In the genomic region with DNA sequence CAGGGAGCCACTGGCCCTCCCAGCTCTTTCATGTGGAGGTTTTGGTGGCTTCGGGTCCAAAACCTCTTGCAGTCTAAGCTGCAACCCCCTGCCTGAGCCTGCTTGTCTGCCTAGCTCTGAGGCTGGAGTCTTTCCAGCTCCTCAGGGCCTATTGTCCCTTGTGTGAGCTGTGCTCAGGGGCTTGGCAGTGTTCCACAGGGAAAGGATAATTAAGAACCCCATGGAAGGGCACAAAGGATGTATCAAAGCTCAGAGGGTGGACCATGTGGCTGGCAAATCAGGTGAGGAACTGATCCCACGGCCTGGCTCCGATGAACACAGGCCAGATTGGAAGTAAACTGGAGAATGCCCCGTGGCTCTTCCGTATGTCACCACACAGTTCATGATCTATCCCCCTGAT, we compare ENCODE assay signal across 7 mouse cellular contexts. TPM values are rescaled to one million over a fixed set of nuclear protein-coding genes. Genes with fewer than 3 reads are reported as not detected.
DNase-seq lines count a peak whose midpoint lies in the region; ATAC-seq lines count a peak whose summit lies in the region.

No protein-coding gene starts in this region.

- peak overlapping the region; percentile 94 for H3K27ac ChIP-seq in embryonic facial prominence, embryonic 13.5 days
- H3K27ac ChIP-seq in hindbrain, embryonic 11.5 days (ENCODE audit: low read depth, low read length) = peak overlapping the region; percentile 70
- H3K27ac ChIP-seq in limb, embryonic 11.5 days (replicated peaks; ENCODE audit: low read depth, low read length) = 0 out of 2 replicates have a peak overlapping the region, but pooled peaks have one; percentile 22
- peak overlapping the region; percentile 66 for H3K27ac ChIP-seq in stomach, embryonic 14.5 days (ENCODE audit: low read length)

- H3K27me3 ChIP-seq in embryonic facial prominence, embryonic 13.5 days = no peaks in the 10 kb centered on the region
- no peaks in the 10 kb centered on the region for H3K27me3 ChIP-seq in hindbrain, embryonic 11.5 days (ENCODE audit: control insufficient read depth, insufficient read depth, low read length)
- H3K27me3 ChIP-seq in limb, embryonic 11.5 days (ENCODE audit: control insufficient read depth, insufficient read depth, low read length) = no peaks in the 10 kb centered on the region
- H3K27me3 ChIP-seq in stomach, embryonic 14.5 days (ENCODE audit: control insufficient read depth, insufficient read depth, low read length) = no peaks in the 10 kb centered on the region

- peaks cover 81% of the 10 kb centered on the region for H3K4me1 ChIP-seq in embryonic facial prominence, embryonic 13.5 days
- peaks cover 32% of the 10 kb centered on the region for H3K4me1 ChIP-seq in hindbrain, embryonic 11.5 days (replicated peaks; ENCODE audit: control insufficient read depth, insufficient read depth, low read length)
- peaks cover 65% of the 10 kb centered on the region for H3K4me1 ChIP-seq in limb, embryonic 11.5 days (ENCODE audit: control insufficient read depth, insufficient read depth, low read length)
- peaks cover 79% of the 10 kb centered on the region for H3K4me1 ChIP-seq in stomach, embryonic 14.5 days (ENCODE audit: control insufficient read depth, insufficient read depth, low read length)

- ATAC-seq in embryonic facial prominence, embryonic 13.5 days (ENCODE audit: insufficient number of reproducible peaks, insufficient read depth, low FRiP score, low TSS enrichment, low read depth) = no peak
- no peak for ATAC-seq in hindbrain, embryonic 11.5 days (ENCODE audit: low FRiP score)
- no peak for ATAC-seq in limb, embryonic 11.5 days (ENCODE audit: insufficient number of reproducible peaks, low FRiP score, low TSS enrichment, low read depth)
- no peak for ATAC-seq in stomach, embryonic 14.5 days (ENCODE audit: insufficient number of reproducible peaks, insufficient read depth, low FRiP score, low read depth)
- ATAC-seq in erythroid progenitor cell, adult 5-6 weeks (replicated peaks; ENCODE audit: low FRiP score, poor library complexity, severe bottlenecking) = no peak

- DNase-seq in right cerebral cortex, postnatal 10 days (ENCODE audit: low spot score in 2 of 2) = peak; percentile 83 to 87
- no peak for DNase-seq in right cerebral cortex, postnatal 14 days
- DNase-seq in hindbrain, embryonic 11.5 days (ENCODE audit: low spot score) = peak; percentile 36
- no peak for DNase-seq in limb, embryonic 11.5 days (ENCODE audit: low spot score)

- 32% methylated on average over 5 of the region's 5 CpGs for WGBS in embryonic facial prominence, embryonic 13.5 days
- WGBS in hindbrain, embryonic 11.5 days = 48% methylated on average over 5 of the region's 5 CpGs
- 71% methylated on average over 5 of the region's 5 CpGs for WGBS in limb, embryonic 11.5 days
- WGBS in stomach, embryonic 14.5 days = 70% methylated on average over 5 of the region's 5 CpGs

- no peaks in the 10 kb centered on the region for H3K36me3 ChIP-seq in embryonic facial prominence, embryonic 13.5 days
- no peaks in the 10 kb centered on the region for H3K36me3 ChIP-seq in hindbrain, embryonic 11.5 days (ENCODE audit: control insufficient read depth, insufficient read depth, low read length)
- H3K36me3 ChIP-seq in limb, embryonic 11.5 days (ENCODE audit: control insufficient read depth, insufficient read depth, low read length) = no peaks in the 10 kb centered on the region
- H3K36me3 ChIP-seq in stomach, embryonic 14.5 days (ENCODE audit: control insufficient read depth, insufficient read depth, low read length) = no peaks in the 10 kb centered on the region

- 0 out of 2 replicates have a peak overlapping the region, but pooled peaks have one; percentile 16 for H3K4me2 ChIP-seq in embryonic facial prominence, embryonic 13.5 days
- no peak overlapping the region for H3K4me2 ChIP-seq in hindbrain, embryonic 11.5 days (replicated peaks; ENCODE audit: low read depth, low read length)
- no peak overlapping the region for H3K4me2 ChIP-seq in limb, embryonic 11.5 days (ENCODE audit: low read depth, severe bottlenecking)
- H3K4me2 ChIP-seq in stomach, embryonic 14.5 days (replicated peaks; ENCODE audit: low read depth, low read length) = no peak overlapping the region

- no peak overlapping the region for H3K4me3 ChIP-seq in embryonic facial prominence, embryonic 13.5 days
- no peak overlapping the region for H3K4me3 ChIP-seq in hindbrain, embryonic 11.5 days (ENCODE audit: low read depth, low read length)
- H3K4me3 ChIP-seq in limb, embryonic 11.5 days (ENCODE audit: low read depth, low read length) = no peak overlapping the region
- no peak overlapping the region for H3K4me3 ChIP-seq in stomach, embryonic 14.5 days (ENCODE audit: low read depth, low read length)

- peak overlapping the region; percentile 44; the same call in 1 of the 2 replicates for H3K9ac ChIP-seq in embryonic facial prominence, embryonic 13.5 days
- no peak overlapping the region for H3K9ac ChIP-seq in hindbrain, embryonic 11.5 days (ENCODE audit: low read depth, low read length)
- H3K9ac ChIP-seq in limb, embryonic 11.5 days (ENCODE audit: low read length) = no peak overlapping the region; the same call in 1 of the 2 replicates
- no peak overlapping the region for H3K9ac ChIP-seq in stomach, embryonic 14.5 days (replicated peaks; ENCODE audit: low read depth, low read length)

- H3K9me3 ChIP-seq in embryonic facial prominence, embryonic 13.5 days = no peaks in the 10 kb centered on the region
- no peaks in the 10 kb centered on the region for H3K9me3 ChIP-seq in hindbrain, embryonic 11.5 days (ENCODE audit: control insufficient read depth, low read length)
- H3K9me3 ChIP-seq in limb, embryonic 11.5 days (ENCODE audit: control insufficient read depth, low read length) = no peaks in the 10 kb centered on the region
- no peaks in the 10 kb centered on the region for H3K9me3 ChIP-seq in stomach, embryonic 14.5 days (ENCODE audit: control insufficient read depth, low read depth, low read length)

RNA-seq across cellular contexts. Expression of gene Tpcn1, which starts 22.4 kb away (rescaled TPM):
- 21.0 and 22.3 TPM in 2 replicates for polyA plus RNA-seq in embryonic facial prominence, embryonic 13.5 days (2015; fragmentation: Nextera tagmentation; extraction: Ambion mirVana)
- 12.5 and 15.6 TPM in 2 replicates for polyA plus RNA-seq in hindbrain, embryonic 11.5 days (2014; fragmentation: Nextera tagmentation; extraction: Ambion mirVana)
- polyA plus RNA-seq in limb, embryonic 11.5 days (2014; fragmentation: Nextera tagmentation; extraction: Ambion mirVana) = 13.9 and 15.2 TPM in 2 replicates
- 24.0 and 26.5 TPM in 2 replicates for polyA plus RNA-seq in stomach, embryonic 14.5 days (2014; fragmentation: Nextera tagmentation; extraction: Ambion mirVana)
- 107 and 136 TPM in 2 replicates for total RNA-seq in erythroid progenitor cell, adult 5-6 weeks (2015; ENCODE audit: low replicate concordance)
- 57.0 and 72.9 TPM in 2 replicates for total RNA-seq in erythroid progenitor cell, adult 5-6 weeks (2017; ENCODE audit: low replicate concordance)

RNA-seq across cellular contexts. Expression of gene Iqcd, which starts 22.7 kb away (rescaled TPM):
- 0.60 and 0.80 TPM in 2 replicates for polyA plus RNA-seq in embryonic facial prominence, embryonic 13.5 days (2015; fragmentation: Nextera tagmentation; extraction: Ambion mirVana)
- 1.1 and 1.4 TPM in 2 replicates for polyA plus RNA-seq in hindbrain, embryonic 11.5 days (2014; fragmentation: Nextera tagmentation; extraction: Ambion mirVana)
- polyA plus RNA-seq in limb, embryonic 11.5 days (2014; fragmentation: Nextera tagmentation; extraction: Ambion mirVana) = 0.27 and 0.40 TPM in 2 replicates
- 0.54 and 0.78 TPM in 2 replicates for polyA plus RNA-seq in stomach, embryonic 14.5 days (2014; fragmentation: Nextera tagmentation; extraction: Ambion mirVana)
- total RNA-seq in erythroid progenitor cell, adult 5-6 weeks (2015; ENCODE audit: low replicate concordance) = 2.5 TPM in 1 of 2 replicates, not detected in the other
- total RNA-seq in erythroid progenitor cell, adult 5-6 weeks (2017; ENCODE audit: low replicate concordance) = 3.1 and 3.3 TPM in 2 replicates

RNA-seq across cellular contexts. Expression of gene Rita1, which starts 46.3 kb away (rescaled TPM):
- 16.2 and 17.6 TPM in 2 replicates for polyA plus RNA-seq in embryonic facial prominence, embryonic 13.5 days (2015; fragmentation: Nextera tagmentation; extraction: Ambion mirVana)
- 9.3 and 10.5 TPM in 2 replicates for polyA plus RNA-seq in hindbrain, embryonic 11.5 days (2014; fragmentation: Nextera tagmentation; extraction: Ambion mirVana)
- 11.6 and 13.5 TPM in 2 replicates for polyA plus RNA-seq in limb, embryonic 11.5 days (2014; fragmentation: Nextera tagmentation; extraction: Ambion mirVana)
- polyA plus RNA-seq in stomach, embryonic 14.5 days (2014; fragmentation: Nextera tagmentation; extraction: Ambion mirVana) = 8.4 and 9.0 TPM in 2 replicates
- total RNA-seq in erythroid progenitor cell, adult 5-6 weeks (2015; ENCODE audit: low replicate concordance) = 0.72 TPM in 1 of 2 replicates, not detected in the other
- total RNA-seq in erythroid progenitor cell, adult 5-6 weeks (2017; ENCODE audit: low replicate concordance) = 3.9 TPM in 1 of 2 replicates, not detected in the other

RNA-seq across cellular contexts. Expression of gene Ddx54, which starts 46.4 kb away (rescaled TPM):
- 45.6 and 46.8 TPM in 2 replicates for polyA plus RNA-seq in embryonic facial prominence, embryonic 13.5 days (2015; fragmentation: Nextera tagmentation; extraction: Ambion mirVana)
- 25.9 and 32.4 TPM in 2 replicates for polyA plus RNA-seq in hindbrain, embryonic 11.5 days (2014; fragmentation: Nextera tagmentation; extraction: Ambion mirVana)
- 33.1 and 33.5 TPM in 2 replicates for polyA plus RNA-seq in limb, embryonic 11.5 days (2014; fragmentation: Nextera tagmentation; extraction: Ambion mirVana)
- polyA plus RNA-seq in stomach, embryonic 14.5 days (2014; fragmentation: Nextera tagmentation; extraction: Ambion mirVana) = 27.1 and 30.7 TPM in 2 replicates
- 1.1 and 1.3 TPM in 2 replicates for total RNA-seq in erythroid progenitor cell, adult 5-6 weeks (2015; ENCODE audit: low replicate concordance)
- total RNA-seq in erythroid progenitor cell, adult 5-6 weeks (2017; ENCODE audit: low replicate concordance) = 6.4 and 8.1 TPM in 2 replicates

RNA-seq across cellular contexts. Expression of gene Slc8b1, which starts 55.1 kb away (rescaled TPM):
- polyA plus RNA-seq in embryonic facial prominence, embryonic 13.5 days (2015; fragmentation: Nextera tagmentation; extraction: Ambion mirVana) = 5.0 and 5.9 TPM in 2 replicates
- polyA plus RNA-seq in hindbrain, embryonic 11.5 days (2014; fragmentation: Nextera tagmentation; extraction: Ambion mirVana) = 1.5 and 2.1 TPM in 2 replicates
- polyA plus RNA-seq in limb, embryonic 11.5 days (2014; fragmentation: Nextera tagmentation; extraction: Ambion mirVana) = 1.6 and 2.7 TPM in 2 replicates
- polyA plus RNA-seq in stomach, embryonic 14.5 days (2014; fragmentation: Nextera tagmentation; extraction: Ambion mirVana) = 4.1 and 5.4 TPM in 2 replicates
- total RNA-seq in erythroid progenitor cell, adult 5-6 weeks (2015; ENCODE audit: low replicate concordance) = 3.4 and 5.0 TPM in 2 replicates
- 3.0 and 6.7 TPM in 2 replicates for total RNA-seq in erythroid progenitor cell, adult 5-6 weeks (2017; ENCODE audit: low replicate concordance)

Comparison
In these comparisons a context has a peak if more than half of its experiments do, and no peak if none do; other contexts are left out.
1. DNase-seq: peak in right cerebral cortex, postnatal 10 days (2 of 2) and hindbrain, embryonic 11.5 days (single experiment); none in right cerebral cortex, postnatal 14 days (single experiment) and limb, embryonic 11.5 days (single experiment).
2. H3K27ac ChIP-seq: peak in every context shown above with its lines; median percentile 94 in embryonic facial prominence, embryonic 13.5 days; 70 in hindbrain, embryonic 11.5 days; 66 in stomach, embryonic 14.5 days; 22 in limb, embryonic 11.5 days.